Mouse (Mus musculus) cerebellum, adult 2 months (tissue): ENCODE results near the gene Runx1.

Source experiments
- CTCF ChIP-seq: fragments of 200-500 bp; IDR thresholded peaks from 2 replicates; pipeline ENCODE4 v1.5.1; 2011; ENCODE audit warnings: low read depth, mild to moderate bottlenecking, control low read depth, low read length, moderate library complexity, borderline replicate concordance; ENCODE audit not compliant: insufficient read depth
- POLR2A ChIP-seq: fragments of 200-500 bp; IDR thresholded peaks from 2 replicates; pipeline ENCODE4 v1.6.1; 2011; ENCODE audit warnings: low read length, control low read depth, borderline replicate concordance; ENCODE audit not compliant: insufficient read depth

GRCm38 (mm10) chr16:92790601-92791000, 35.3 kb downstream of the Runx1 start:
- TF ChIP-seq CTCF (no peak), POLR2A (no peak)
